In the genomic region with DNA sequence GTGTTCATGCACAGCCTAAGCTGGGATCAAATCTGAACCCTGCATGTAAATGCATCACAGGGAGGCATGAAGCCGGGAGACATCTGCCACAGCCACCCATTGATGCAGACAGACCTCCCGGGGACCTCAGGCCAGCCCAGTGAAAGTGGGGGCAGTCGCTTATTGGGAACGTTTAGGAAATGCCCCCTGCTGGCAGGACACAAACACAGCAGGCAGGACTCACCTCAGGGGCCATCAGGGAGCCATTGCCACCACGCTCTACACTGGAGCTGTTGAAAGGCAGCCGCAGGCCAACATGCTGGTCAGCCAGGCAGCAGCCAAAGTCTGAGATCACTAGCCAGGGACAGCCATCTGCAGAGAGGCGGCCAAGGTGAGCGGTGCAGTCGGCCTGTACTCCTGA, we compare ENCODE assay signal across 11 mouse cellular contexts. TPM values are rescaled to one million over a fixed set of nuclear protein-coding genes. Genes with fewer than 3 reads are reported as not detected.
A peak's percentile ranks its signal among the peaks of the same experiment; 100 is the strongest.
DNase-seq lines count a peak whose midpoint lies in the region; ATAC-seq and TF ChIP-seq lines count a peak whose summit lies in the region.
"Had no signal": no experiment of that assay in that cellular context is flagged by ENCODE, and none has a peak within 500 bp of the region (broad histone marks: within the 10 kb centered on the region; RNA-seq: fewer than 3 reads in every experiment).

No protein-coding gene starts in this region.

- no peaks in the 10 kb centered on the region for H3K9me3 ChIP-seq in hindbrain, postnatal 0 days (ENCODE audit: low read length)
- H3K9me3 ChIP-seq in hindbrain, embryonic 16.5 days (ENCODE audit: control insufficient read depth, low read length) = no peaks in the 10 kb centered on the region
- H3K9me3 ChIP-seq in kidney, embryonic 16.5 days (ENCODE audit: low read length) = peaks cover 4% of the 10 kb centered on the region; the same call in 1 of the 2 replicates

- 62% methylated on average over 9 of the region's 9 CpGs for WGBS in hindbrain, postnatal 0 days
- WGBS in hindbrain, embryonic 16.5 days = 64% methylated on average over 9 of the region's 9 CpGs
- WGBS in thymus, adult 2 months = 84% methylated on average over 9 of the region's 9 CpGs
- WGBS in kidney, embryonic 16.5 days = 70% methylated on average over 9 of the region's 9 CpGs

- no peak overlapping the region for H3K4me2 ChIP-seq in hindbrain, postnatal 0 days (ENCODE audit: low read depth, low read length)
- H3K4me2 ChIP-seq in hindbrain, embryonic 16.5 days (ENCODE audit: low read length) = no peak overlapping the region
- H3K4me2 ChIP-seq in kidney, embryonic 16.5 days (replicated peaks; ENCODE audit: low read depth, low read length) = no peak overlapping the region
- H3K4me2 ChIP-seq: hindbrain, embryonic 12.5 days; limb, embryonic 12.5 days had no signal

- no peak for ATAC-seq in hindbrain, postnatal 0 days
- no peak for ATAC-seq in hindbrain, embryonic 16.5 days
- peak; percentile 40; the same call in 1 of the 2 replicates for ATAC-seq in granulocyte monocyte progenitor cell, adult 5-6 weeks (replicated peaks; ENCODE audit: poor library complexity, severe bottlenecking)
- no peak for ATAC-seq in inflammation-experienced regulatory T-cells, adult 6 months
- ATAC-seq in monocyte, adult 5-6 weeks (replicated peaks; ENCODE audit: insufficient number of reproducible peaks, low FRiP score, low TSS enrichment, poor library complexity, severe bottlenecking) = no peak
- no peak for ATAC-seq in kidney, embryonic 16.5 days (ENCODE audit: low FRiP score, low TSS enrichment)

- no peaks in the 10 kb centered on the region for H3K4me1 ChIP-seq in hindbrain, postnatal 0 days (ENCODE audit: insufficient read depth, low read length)
- H3K4me1 ChIP-seq in hindbrain, embryonic 16.5 days (ENCODE audit: control insufficient read depth, insufficient read depth, low read depth, low read length) = no peaks in the 10 kb centered on the region
- no peaks in the 10 kb centered on the region for H3K4me1 ChIP-seq in thymus, adult 2 months (replicated peaks; ENCODE audit: control insufficient read depth, insufficient read depth, low read length)
- no peaks in the 10 kb centered on the region for H3K4me1 ChIP-seq in kidney, embryonic 16.5 days (ENCODE audit: insufficient read depth, low read length)
- H3K4me1 ChIP-seq: limb, embryonic 12.5 days had no signal

- peak; percentile 63 for TF ChIP-seq CTCF in hindbrain, postnatal 0 days (IDR thresholded peaks at IDR 0.05; ENCODE audit: low read depth)
- TF ChIP-seq CTCF in thymus, adult 2 months (IDR thresholded peaks at IDR 0.05; ENCODE audit: borderline replicate concordance, control insufficient read depth, extremely low read depth, insufficient read depth, low read length, poor library complexity) = peak; percentile 75

- no peaks in the 10 kb centered on the region for H3K27me3 ChIP-seq in hindbrain, postnatal 0 days (ENCODE audit: insufficient read depth, low read length)
- no peaks in the 10 kb centered on the region for H3K27me3 ChIP-seq in hindbrain, embryonic 16.5 days (replicated peaks; ENCODE audit: control insufficient read depth, insufficient read depth, low read length)
- no peaks in the 10 kb centered on the region for H3K27me3 ChIP-seq in thymus, adult 2 months (ENCODE audit: control insufficient read depth, insufficient read depth, low read length)
- no peaks in the 10 kb centered on the region for H3K27me3 ChIP-seq in kidney, embryonic 16.5 days (ENCODE audit: insufficient read depth, low read length)
- H3K27me3 ChIP-seq: hindbrain, embryonic 12.5 days; limb, embryonic 12.5 days had no signal

- no peak overlapping the region for H3K27ac ChIP-seq in hindbrain, postnatal 0 days
- H3K27ac ChIP-seq in hindbrain, embryonic 16.5 days (ENCODE audit: low read depth, low read length) = no peak overlapping the region
- H3K27ac ChIP-seq in thymus, adult 2 months (ENCODE audit: control insufficient read depth, insufficient read depth, low read length) = no peak overlapping the region
- H3K27ac ChIP-seq in kidney, embryonic 16.5 days (ENCODE audit: low read length) = no peak overlapping the region
- H3K27ac ChIP-seq: hindbrain, embryonic 12.5 days; limb, embryonic 12.5 days had no signal

- DNase-seq in hindbrain, postnatal 0 days (ENCODE audit: low spot score) = peak; percentile 40
- no peak for DNase-seq in thymus, adult 2 months
- no peak for DNase-seq in thymus, adult 18-20 months
- DNase-seq: cerebellum, postnatal 36 days had no signal

- no peak overlapping the region for H3K4me3 ChIP-seq in hindbrain, postnatal 0 days (ENCODE audit: low read length)
- H3K4me3 ChIP-seq in hindbrain, embryonic 16.5 days (ENCODE audit: low read length) = no peak overlapping the region
- H3K4me3 ChIP-seq in thymus, adult 2 months (ENCODE audit: control insufficient read depth, insufficient read depth, low read length) = no peak overlapping the region
- no peak overlapping the region for H3K4me3 ChIP-seq in kidney, embryonic 16.5 days (ENCODE audit: low read length)
- H3K4me3 ChIP-seq: hindbrain, embryonic 12.5 days; limb, embryonic 12.5 days had no signal

- no peak for TF ChIP-seq POLR2A in thymus, adult 2 months (IDR thresholded peaks at IDR 0.05; ENCODE audit: control insufficient read depth, extremely low read depth, insufficient read depth, low read length, poor library complexity)

- H3K9ac ChIP-seq in hindbrain, postnatal 0 days (replicated peaks; ENCODE audit: low read length) = no peak overlapping the region
- H3K9ac ChIP-seq in hindbrain, embryonic 16.5 days (ENCODE audit: low read depth, low read length) = no peak overlapping the region
- no peak overlapping the region for H3K9ac ChIP-seq in kidney, embryonic 16.5 days (replicated peaks; ENCODE audit: low read length)
- H3K9ac ChIP-seq: hindbrain, embryonic 12.5 days; limb, embryonic 12.5 days had no signal

- H3K36me3 ChIP-seq in hindbrain, postnatal 0 days (ENCODE audit: insufficient read depth, low read length) = peaks cover 43% of the 10 kb centered on the region
- H3K36me3 ChIP-seq in hindbrain, embryonic 16.5 days (ENCODE audit: control insufficient read depth, insufficient read depth, low read length) = peaks cover 35% of the 10 kb centered on the region
- H3K36me3 ChIP-seq in thymus, adult 2 months (ENCODE audit: control insufficient read depth, insufficient read depth, low read length) = peaks cover 17% of the 10 kb centered on the region
- peaks cover 46% of the 10 kb centered on the region for H3K36me3 ChIP-seq in kidney, embryonic 16.5 days (ENCODE audit: insufficient read depth, low read length)

RNA-seq across cellular contexts. Expression of a gene that starts 10.3 kb away (rescaled TPM):
- total RNA-seq in hindbrain, postnatal 0 days (2014; rRNA removed) = 288 and 303 TPM in 2 replicates
- 143 and 144 TPM in 2 replicates for polyA plus RNA-seq in hindbrain, postnatal 0 days (2015; fragmentation: Nextera tagmentation; extraction: Ambion mirVana)
- 100 and 108 TPM in 2 replicates for polyA plus RNA-seq in hindbrain, embryonic 16.5 days (2015; fragmentation: Nextera tagmentation; extraction: Ambion mirVana)
- polyA plus RNA-seq in thymus, adult 2 months (2012; rRNA removed) = 82.3 and 103 TPM in 2 replicates
- 30.2 and 30.9 TPM in 2 replicates for total RNA-seq in granulocyte monocyte progenitor cell, adult 5-6 weeks (2014; fragmentation: Nextera tagmentation)
- 29.9 and 40.8 TPM in 2 replicates for total RNA-seq in granulocyte monocyte progenitor cell, adult 5-6 weeks (2017)
- polyA plus RNA-seq in inflammation-experienced regulatory T-cells, adult 6 months (2017; shearing (Covaris generic)) = 10 to 100 TPM in 2 of 3 experiments, 1 to 10 TPM in 1; 6.0 to 24.7 (median 10.8) TPM
- total RNA-seq in monocyte, adult 5-6 weeks (2017) = 61.5 to 65.7 TPM (median 63.1 TPM) in 3 replicates
- 54.4 and 56.0 TPM in 2 replicates for polyA plus RNA-seq in kidney, embryonic 16.5 days (2015; fragmentation: Nextera tagmentation; extraction: Ambion mirVana)

RNA-seq across cellular contexts. Expression of a gene that starts 11.3 kb away (rescaled TPM):
- 232 and 241 TPM in 2 replicates for total RNA-seq in hindbrain, postnatal 0 days (2014; rRNA removed)
- polyA plus RNA-seq in hindbrain, postnatal 0 days (2015; fragmentation: Nextera tagmentation; extraction: Ambion mirVana) = 216 and 218 TPM in 2 replicates
- polyA plus RNA-seq in hindbrain, embryonic 16.5 days (2015; fragmentation: Nextera tagmentation; extraction: Ambion mirVana) = 232 and 238 TPM in 2 replicates
- polyA plus RNA-seq in thymus, adult 2 months (2012; rRNA removed) = 173 and 195 TPM in 2 replicates
- 318 and 319 TPM in 2 replicates for total RNA-seq in granulocyte monocyte progenitor cell, adult 5-6 weeks (2014; fragmentation: Nextera tagmentation)
- total RNA-seq in granulocyte monocyte progenitor cell, adult 5-6 weeks (2017) = 238 and 289 TPM in 2 replicates
- polyA plus RNA-seq in inflammation-experienced regulatory T-cells, adult 6 months (2017; shearing (Covaris generic)) = 100 to 1,000 TPM; 101 to 118 (median 104) TPM
- 51.8 to 63.8 TPM (median 53.8 TPM) in 3 replicates for total RNA-seq in monocyte, adult 5-6 weeks (2017)
- polyA plus RNA-seq in kidney, embryonic 16.5 days (2015; fragmentation: Nextera tagmentation; extraction: Ambion mirVana) = 407 and 438 TPM in 2 replicates

RNA-seq across cellular contexts. Expression of a gene that starts 52.0 kb away (rescaled TPM):
- 9.5 and 20.5 TPM in 2 replicates for total RNA-seq in hindbrain, postnatal 0 days (2014; rRNA removed)
- polyA plus RNA-seq in hindbrain, postnatal 0 days (2015; fragmentation: Nextera tagmentation; extraction: Ambion mirVana) = 12.1 and 15.1 TPM in 2 replicates
- 7.9 and 8.1 TPM in 2 replicates for polyA plus RNA-seq in hindbrain, embryonic 16.5 days (2015; fragmentation: Nextera tagmentation; extraction: Ambion mirVana)
- 0.24 and 0.60 TPM in 2 replicates for polyA plus RNA-seq in thymus, adult 2 months (2012; rRNA removed)
- not detected in 2 replicates for total RNA-seq in granulocyte monocyte progenitor cell, adult 5-6 weeks (2014; fragmentation: Nextera tagmentation)
- not detected in 2 replicates for total RNA-seq in granulocyte monocyte progenitor cell, adult 5-6 weeks (2017)
- not detected for polyA plus RNA-seq in inflammation-experienced regulatory T-cells, adult 6 months (2017; shearing (Covaris generic))
- total RNA-seq in monocyte, adult 5-6 weeks (2017) = not detected in 3 replicates
- 24.6 and 27.1 TPM in 2 replicates for polyA plus RNA-seq in kidney, embryonic 16.5 days (2015; fragmentation: Nextera tagmentation; extraction: Ambion mirVana)
